Mouse (Mus musculus) mesoderm, embryonic 11.5 days (tissue): ENCODE data around the gene Plau.

Source experiments
- DNase-seq: peaks from one replicate; pipeline ENCODE4 v3.0.0-alpha.2; 2012; ENCODE audit warnings: low read depth, low spot score

Plau gene

GRCm38 (mm10) chr14:20806116-20806840 is 30.2 kb upstream of the Plau start:
- DNase-seq = no peak

GRCm38 (mm10) chr14:20809349-20809748 is 27.1 kb upstream of the Plau start:
- DNase-seq = no peak

DNA sequence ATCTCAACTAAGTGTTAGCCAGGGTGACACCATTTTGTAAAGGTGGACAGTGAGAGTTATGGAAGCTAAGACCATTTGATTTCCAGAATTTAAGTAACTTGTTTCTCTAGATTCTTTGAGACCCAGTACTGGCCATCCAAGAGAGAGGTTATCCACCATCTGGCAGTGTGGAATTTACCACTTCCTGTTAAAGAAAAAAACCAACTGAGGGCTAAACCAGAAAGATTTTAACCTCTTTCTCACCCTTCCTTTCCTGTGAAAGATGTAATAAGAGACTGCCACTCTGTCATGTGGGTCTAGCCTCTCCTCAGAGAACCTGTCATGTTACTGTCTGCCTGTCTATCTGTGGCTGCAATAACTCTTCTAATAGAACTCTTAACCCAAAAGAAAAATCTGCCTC is 26.6 kb upstream of the Plau start:
- no peak for DNase-seq

GRCm38 (mm10) chr14:20811236-20811635 is 25.2 kb upstream of the Plau start:
- DNase-seq = no peak

GRCm38 (mm10) chr14:20811779-20812406 is 24.6 kb upstream of the Plau start:
- peak; percentile 37 for DNase-seq

DNA sequence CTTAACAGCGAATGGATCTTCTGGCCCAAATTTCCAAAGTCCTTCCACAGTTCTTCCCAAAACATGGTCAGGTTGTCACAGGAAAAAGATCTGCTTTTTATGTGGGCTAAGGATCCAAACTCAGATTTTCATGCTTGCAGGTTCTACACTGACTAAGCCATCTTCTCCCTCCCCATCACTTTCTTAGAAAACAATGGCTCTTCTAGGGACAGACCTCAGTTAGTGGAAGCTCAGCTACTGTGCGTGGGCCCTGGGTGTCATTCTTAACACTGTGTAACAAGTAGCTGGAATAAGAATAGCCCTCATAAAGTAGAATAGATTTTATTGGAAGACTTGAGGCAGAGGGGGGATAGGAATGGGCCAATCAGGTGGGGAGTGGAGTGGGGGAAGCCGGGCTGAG is 21.0 kb upstream of the Plau start:
- no peak for DNase-seq

DNA sequence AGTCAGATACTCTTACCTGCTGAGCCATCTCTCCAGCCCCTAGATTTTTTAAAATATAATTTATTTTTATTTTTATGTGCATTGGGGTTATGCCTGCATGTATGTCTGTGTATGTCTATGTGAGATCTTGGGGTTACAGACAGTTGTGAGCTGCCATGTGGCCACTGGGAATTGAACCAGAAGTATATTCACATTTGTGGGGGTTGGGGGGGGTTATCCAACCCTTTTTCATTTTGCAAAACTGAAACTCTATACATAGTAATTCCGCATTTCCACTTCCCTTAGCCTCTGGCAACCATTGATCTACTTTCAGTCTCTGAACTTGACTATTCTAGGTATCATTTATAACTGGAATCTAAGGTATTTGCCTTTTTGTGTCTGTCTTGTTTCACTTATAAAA is 11.9 kb upstream of the Plau start:
- no peak for DNase-seq

DNA sequence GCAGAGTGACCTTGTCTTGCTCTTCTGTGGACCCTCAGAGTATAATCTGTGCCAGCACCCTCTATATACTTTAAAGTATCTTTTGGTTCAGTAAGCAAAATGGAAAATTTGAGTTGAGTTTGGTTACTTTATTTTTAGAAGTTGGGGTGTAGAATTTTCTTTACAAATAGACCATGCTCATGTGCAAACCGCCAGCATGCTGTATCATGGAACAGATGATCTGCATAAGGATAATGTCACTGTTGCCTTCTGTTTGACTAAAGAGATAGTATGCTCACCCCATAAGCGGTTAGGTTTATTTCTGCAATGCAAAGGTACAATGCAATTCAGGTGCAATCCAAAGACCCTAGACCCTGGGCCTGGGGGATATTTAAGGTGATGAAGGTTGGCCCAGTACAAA is 10.9 kb upstream of the Plau start:
- DNase-seq = no peak

DNA sequence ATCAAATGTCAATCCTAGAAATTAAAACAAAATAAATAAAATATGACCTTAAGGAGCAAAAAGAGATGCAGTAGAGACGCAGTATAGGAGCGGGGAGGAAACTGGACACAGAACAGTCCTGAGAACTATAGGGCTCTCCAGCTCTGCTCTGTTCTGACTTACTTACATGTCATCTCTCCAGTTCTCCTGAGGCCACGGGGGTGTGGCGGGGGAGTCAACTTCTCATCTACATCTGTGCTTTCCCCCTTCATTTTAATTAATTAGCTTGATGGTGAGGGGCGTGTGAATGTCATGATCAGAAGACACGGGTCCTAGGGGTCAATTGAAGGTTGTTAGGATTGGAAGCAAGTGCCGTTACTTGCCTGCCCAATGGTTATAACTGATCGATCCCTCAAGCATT is 9.4 kb upstream of the Plau start:
- no peak for DNase-seq

DNA sequence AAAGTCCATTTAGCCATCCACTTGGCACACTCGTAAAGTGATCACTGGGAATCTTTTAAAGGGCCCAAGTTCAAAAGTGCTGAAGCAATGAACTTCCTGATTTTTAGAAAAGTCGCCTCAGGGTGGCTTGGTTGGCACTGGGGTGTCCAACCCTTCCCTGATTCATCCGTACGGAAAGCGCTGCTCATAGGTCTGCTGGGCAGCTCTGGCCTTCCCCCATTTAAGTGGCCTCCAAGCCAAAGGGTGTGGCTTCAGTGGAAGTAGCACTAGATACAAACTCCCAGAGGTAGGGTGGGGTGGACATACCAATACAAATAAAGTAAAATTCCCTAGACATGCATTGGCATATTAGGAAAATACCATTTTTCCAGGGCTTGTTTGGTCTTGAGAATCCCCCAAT is 9.0 kb upstream of the Plau start:
- DNase-seq = no peak

DNA sequence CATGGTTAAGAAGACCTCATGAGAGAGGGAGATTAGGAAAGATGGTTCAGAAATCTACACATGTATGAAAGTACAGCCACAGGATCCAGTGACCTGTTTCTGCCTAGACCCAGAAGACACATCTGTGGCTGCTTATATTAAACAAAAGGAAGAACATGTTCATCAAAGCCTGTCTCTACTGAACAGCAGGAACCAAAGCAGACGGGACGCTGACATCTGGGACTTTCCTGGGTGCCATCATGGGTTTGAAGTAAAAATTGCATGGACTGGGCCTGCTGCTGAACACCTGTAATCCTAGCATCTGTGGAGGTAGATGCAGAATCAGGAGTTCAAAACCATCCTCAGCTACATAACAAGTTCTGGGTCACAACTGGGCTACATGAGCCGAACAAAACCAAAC is 7.9 kb upstream of the Plau start:
- DNase-seq = no peak

GRCm38 (mm10) chr14:20829523-20830366 is 6.7 kb upstream of the Plau start:
- DNase-seq = no peak

GRCm38 (mm10) chr14:20831141-20831910 is 5.1 kb upstream of the Plau start:
- no peak for DNase-seq

DNA sequence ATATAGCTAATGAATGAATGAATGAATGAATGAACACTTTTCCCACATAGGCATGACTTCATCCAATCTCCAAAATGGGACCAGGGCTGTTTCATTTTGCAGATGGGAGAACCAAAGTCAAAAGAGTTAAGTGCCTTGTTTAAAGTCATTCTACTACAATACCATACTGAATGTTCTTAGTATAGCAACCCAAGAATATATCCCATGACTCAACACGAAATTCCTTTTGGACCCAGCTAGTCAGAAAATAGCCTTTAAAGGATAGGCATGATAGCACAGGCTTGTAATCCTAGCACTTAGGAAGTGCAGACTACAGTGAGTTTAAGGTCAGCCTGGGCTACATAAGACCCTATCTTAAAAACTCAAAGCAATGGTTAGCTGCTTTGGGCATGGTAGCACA is 4.5 kb upstream of the Plau start:
- no peak for DNase-seq

DNA sequence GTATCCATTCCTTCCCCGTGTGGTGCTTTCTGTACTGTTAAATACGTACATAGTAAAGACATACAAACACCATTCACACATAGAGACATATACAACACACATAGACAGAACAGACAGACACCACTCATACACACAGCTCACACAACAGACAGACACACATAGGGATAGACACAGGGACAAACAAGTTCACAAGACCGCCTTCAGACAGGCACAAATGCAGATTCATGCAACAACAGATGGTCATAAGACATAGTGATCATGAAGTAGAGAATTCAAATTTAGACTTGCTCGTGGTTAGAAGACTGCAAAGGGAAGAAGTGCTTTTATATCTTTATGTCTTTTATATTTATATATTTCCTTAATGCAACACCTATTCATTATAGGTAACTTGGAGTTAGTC is 2.9 kb upstream of the Plau start:
- DNase-seq = no peak

DNA sequence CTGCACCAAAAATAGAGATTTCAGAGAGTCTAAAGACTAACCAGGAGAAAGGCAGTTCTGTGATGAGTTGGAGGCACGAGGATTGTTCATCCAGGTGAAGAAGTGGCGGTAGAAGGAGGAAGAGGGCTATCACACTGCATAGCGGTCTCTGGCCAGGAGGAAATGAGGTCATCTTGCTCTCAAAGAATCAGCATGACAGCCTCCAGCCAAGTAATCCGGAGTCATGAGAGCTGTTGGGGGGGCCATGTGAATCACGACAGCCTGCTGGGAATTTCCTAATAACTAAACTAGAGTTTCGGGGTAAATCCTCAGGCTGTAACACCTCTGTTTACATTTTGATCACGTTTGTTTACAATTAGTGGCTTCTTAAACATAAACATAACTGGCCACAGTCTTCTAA is 2.3 kb upstream of the Plau start:
- DNase-seq = no peak

DNA sequence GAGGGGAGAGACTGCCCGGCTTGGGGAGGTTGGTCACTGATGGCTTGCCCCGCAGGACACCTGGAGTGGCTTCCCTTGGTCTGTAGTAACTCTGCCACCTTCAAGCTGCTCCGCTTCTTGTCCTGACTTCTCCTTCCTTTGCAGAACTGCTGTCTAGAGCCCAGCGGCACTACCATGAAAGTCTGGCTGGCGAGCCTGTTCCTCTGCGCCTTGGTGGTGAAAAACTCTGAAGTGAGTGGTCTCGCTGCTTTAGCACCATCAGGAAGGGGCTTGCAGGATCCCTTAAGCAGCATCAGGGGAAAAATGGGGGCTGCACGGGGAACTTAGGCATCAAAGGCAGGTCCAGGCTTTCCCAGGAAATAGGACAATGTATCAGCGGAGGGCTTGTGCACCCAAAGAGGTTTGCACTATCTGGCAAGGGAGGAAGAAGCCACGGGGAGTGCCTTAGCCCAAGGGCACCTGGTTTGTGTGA is 481 bp downstream of the Plau start:
- no peak for DNase-seq

DNA sequence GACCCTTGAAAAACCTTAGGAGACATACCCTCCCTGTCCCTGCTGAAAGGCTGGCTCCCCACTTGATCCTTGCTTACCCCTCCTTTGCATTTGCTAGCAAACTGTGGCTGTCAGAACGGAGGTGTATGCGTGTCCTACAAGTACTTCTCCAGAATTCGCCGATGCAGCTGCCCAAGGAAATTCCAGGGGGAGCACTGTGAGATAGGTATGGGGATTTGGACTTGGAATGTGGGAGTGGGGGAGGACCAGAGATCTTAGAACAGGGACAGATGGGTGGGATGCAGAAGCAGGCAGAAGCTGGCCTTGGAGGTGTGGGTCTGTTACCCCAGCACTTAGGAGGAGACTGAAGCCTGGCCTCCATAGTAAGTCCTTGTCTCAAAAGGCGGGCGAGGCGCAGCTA is 1.2 kb downstream of the Plau start:
- no peak for DNase-seq

GRCm38 (mm10) chr14:20841526-20841925 is 5.1 kb downstream of the Plau start:
- no peak for DNase-seq

GRCm38 (mm10) chr14:20842629-20843028 is 6.2 kb downstream of the Plau start:
- DNase-seq = no peak

DNA sequence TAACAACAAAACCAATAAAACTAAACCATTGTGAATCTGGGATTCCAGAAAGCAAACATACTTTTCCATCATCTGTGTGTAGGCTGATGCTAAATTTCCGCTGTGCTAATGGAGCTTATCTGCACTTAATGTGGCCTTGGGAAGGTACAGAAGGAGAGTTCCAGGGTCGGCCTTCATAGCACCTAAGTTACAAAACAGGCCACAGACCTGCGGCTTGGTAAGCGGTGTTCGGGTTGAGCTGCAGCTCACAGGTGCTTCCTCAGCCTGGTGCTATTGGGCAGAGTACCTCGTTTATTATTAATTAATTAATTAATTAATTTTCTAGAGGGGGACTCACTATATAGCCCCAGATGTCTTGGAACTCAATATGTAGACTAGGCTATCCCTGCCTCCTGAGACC is 7.7 kb downstream of the Plau start:
- no peak for DNase-seq
